Mouse (Mus musculus): ENCODE data around the gene Gm7347. TPM values are rescaled to one million over a fixed set of nuclear protein-coding genes. Genes with fewer than 3 reads are reported as not detected.
"Not testable (repeated sequence)": the region's sequence is repeated elsewhere in the genome, so short reads cannot be mapped to it uniquely, and the experiment has no call there.

Gene Gm7347
- total RNA-seq (2022): under 1 TPM in 1 of 4 experiments, not detected in 3; 0.10 TPM

DNA sequence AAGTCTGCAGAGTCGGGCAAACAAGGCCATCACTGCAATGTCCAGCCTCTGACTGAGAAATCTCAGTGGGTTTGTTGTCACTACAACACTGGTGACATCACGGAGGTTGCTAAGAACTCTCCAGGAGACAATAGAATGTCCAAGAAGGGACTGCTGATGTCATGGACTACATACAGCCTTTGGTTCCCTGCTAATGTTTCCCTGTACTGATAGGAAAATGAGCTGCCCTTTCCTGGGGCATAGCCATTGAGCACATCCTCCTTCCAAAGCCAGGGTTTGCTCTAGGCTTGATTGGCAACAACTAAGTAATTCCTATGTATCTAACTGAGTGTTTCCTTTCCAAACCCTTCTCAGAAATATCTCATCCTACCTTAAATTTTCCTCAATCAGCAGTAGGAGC is at the start of gene Gm7347:
Gene Gm7347 (minus strand): TSS at position 101 of the 400 bp plus-strand sequence.
- DNase-seq: not testable (repeated sequence)

DNA sequence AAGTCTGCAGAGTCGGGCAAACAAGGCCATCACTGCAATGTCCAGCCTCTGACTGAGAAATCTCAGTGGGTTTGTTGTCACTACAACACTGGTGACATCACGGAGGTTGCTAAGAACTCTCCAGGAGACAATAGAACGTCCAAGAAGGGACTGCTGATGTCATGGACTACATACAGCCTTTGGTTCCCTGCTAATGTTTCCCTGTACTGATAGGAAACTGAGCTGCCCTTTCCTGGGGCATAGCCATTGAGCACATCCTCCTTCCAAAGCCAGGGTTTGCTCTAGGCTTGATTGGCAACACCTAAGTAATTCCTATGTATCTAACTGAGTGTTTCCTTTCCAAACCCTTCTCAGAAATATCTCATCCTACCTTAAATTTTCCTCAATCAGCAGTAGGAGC is 46.9 kb upstream of the Gm7347 start, which contains the start of gene 5031410I06Rik:
Gene 5031410I06Rik (minus strand): TSS at position 101 of the 400 bp plus-strand sequence.
- not testable (repeated sequence) for DNase-seq

DNA sequence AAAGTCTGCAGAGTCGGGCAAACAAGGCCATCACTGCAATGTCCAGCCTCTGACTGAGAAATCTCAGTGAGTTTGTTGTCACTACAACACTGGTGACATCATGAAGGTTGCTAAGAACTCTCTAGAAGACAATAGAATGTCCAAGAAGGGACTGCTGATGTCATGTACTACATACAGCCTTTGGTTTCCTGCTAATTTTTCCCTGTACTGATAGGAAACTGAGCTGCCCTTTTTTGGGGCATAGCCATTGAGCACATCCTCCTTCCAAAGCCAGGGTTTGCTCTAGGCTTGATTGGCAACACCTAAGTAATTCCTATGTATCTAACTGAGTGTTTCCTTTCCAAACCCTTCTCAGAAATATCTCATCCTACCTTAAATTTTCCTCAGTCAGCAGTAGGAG is 30.8 kb upstream of the Gm7347 start, which contains the start of gene Gm10471:
Gene Gm10471 (minus strand): TSS at position 101 of the 400 bp plus-strand sequence.
- DNase-seq: not testable (repeated sequence)

DNA sequence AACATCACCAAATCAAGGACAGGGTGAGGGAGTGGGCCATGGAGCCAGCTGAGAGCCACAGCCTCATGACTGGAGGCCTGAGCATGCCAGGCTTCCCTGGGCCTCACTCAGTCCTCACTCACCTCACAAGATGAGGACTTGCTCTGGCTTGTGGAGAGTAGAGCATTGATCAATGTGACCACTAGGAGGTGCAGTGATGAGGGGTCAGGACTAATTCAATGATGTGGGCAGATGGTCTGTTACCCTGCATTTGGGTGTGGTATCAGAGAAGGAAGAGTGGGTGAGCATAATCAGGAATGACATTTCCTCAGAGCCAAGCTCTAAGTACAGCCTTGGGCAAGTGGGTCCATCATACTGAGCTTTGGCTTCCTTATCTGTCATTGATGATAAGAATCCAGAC is 20.6 kb upstream of the Gm7347 start:
- not testable (repeated sequence) for DNase-seq

DNA sequence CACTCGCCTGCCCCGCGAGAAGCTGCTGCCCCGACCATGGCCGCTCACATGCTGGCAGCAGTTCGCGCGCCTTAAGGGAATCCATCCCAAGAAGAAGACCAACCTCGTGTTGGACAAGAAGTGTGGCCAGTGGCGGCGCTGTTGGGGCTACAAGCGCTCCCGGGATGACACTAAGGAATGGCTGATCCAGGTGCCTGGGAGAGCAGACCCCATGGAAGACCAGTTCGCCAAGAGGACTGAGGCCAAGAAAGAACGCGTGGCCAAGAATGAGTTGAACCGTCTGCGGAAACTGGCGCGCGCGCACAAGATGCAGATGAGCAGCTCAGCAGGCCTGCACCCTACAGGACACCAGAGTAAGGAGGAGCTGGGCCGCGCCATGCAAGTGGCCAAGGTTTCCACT is 12.3 kb upstream of the Gm7347 start:
- DNase-seq: no peak

DNA sequence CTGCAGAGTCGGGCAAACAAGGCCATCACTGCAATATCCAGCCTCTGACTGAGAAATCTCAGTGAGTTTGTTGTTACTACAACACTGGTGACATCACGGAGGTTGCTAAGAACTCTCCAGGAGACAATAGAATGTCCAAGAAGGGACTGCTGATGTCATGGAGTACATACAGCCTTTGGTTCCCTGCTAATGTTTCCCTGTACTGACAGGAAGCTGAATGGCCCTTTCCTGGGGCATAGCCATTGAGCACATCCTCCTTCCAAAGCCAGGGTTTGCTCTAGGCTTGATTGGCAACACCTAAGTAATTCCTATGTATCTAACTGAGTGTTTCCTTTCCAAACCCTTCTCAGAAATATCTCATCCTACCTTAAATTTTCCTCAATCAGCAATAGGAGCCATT is 18.9 kb downstream of the Gm7347 start, which contains the start of gene Speer4a:
Gene Speer4a (minus strand): TSS at position 101 of the 400 bp plus-strand sequence.
- DNase-seq: not testable (repeated sequence)

DNA sequence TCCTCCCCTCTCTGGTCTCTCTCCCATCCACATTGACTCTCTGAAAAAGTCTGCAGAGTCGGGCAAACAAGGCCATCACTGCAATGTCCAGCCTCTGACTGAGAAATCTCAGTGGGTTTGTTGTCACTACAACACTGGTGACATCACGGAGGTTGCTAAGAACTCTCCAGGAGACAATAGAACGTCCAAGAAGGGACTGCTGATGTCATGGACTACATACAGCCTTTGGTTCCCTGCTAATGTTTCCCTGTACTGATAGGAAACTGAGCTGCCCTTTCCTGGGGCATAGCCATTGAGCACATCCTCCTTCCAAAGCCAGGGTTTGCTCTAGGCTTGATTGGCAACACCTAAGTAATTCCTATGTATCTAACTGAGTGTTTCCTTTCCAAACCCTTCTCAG is 35.6 kb downstream of the Gm7347 start, which contains the start of gene Gm5862:
Gene Gm5862 (minus strand): TSS at position 101 of the 400 bp plus-strand sequence.
- not testable (repeated sequence) for DNase-seq

DNA sequence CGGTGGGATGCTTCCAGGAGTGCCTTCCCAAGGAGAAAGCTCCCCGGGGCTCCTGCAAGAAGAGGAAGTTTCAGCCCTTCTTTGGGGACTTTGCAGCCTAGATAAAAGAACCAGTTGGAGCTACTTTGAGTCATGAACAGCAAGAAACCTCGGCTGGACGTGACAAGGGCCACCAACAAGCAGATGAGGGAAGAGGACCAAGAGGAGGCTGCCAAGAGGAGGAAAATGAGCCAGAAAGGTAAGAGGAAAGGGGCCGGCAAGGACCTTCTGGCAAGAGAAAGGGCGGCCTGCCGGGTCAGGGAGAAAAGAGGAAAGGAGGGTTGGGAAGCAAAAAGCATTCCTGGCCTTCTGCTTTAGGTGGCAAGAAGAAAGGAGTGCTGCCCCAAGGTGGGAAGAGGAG is 50.7 kb downstream of the Gm7347 start:
- not testable (repeated sequence) for DNase-seq

DNA sequence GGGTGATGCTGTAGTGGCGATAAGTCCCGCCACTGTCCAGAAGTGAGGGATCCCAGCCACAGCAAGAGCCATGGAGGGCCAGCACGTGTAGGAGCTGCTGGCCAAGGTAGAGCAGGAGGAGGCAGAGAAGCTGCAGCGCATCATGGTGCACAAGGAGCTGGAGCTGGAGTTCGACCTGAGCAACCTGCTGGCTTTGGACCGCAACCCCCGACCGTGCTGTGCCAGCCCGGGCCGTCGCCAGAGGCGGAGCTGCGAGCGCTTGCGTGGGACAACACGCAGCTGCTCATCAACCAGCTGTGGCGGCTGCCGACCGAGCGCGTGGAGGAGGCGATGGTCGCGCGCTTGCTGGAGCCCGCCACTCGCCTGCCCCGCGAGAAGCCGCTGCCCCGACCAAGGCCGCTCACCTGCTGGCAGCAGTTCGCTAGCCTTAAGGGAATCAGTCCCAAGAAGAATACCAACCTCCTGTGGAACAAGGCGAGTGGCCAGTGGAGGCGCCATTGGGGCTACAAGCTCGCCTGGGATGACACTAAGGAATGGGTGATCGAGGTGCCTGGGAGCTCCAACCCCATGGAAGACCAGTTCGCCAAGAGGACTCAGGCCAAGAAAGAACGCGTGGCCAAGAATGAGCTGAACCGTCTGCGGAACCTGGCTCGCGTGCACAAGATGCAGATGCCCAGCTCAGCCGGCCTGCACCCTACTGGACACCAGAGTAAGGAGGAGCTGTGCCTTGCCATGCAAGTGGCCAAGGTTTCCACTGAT is 51.3 kb downstream of the Gm7347 start:
- peak; percentile 16 for DNase-seq

DNA sequence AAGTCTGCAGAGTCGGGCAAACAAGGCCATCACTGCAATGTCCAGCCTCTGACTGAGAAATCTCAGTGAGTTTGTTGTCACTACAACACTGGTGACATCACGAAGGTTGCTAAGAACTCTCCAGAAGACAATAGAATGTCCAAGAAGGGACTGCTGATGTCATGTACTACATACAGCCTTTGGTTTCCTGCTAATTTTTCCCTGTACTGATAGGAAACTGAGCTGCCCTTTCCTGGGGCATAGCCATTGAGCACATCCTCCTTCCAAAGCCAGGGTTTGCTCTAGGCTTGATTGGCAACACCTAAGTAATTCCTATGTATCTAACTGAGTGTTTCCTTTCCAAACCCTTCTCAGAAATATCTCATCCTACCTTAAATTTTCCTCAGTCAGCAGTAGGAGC is 53.7 kb downstream of the Gm7347 start, which contains the start of gene Gm1979:
Gene Gm1979 (minus strand): TSS at position 101 of the 400 bp plus-strand sequence.
- not testable (repeated sequence) for DNase-seq

Other genes starting within 250 kb of the Gm7347 start
- gene Gm21663, start 116.2 kb downstream of the Gm7347 start, total RNA-seq (2022): not detected
- gene Gm21671, start 104.2 kb downstream of the Gm7347 start, total RNA-seq (2022): under 1 TPM in 2 of 4 experiments, not detected in 2; 0.15 to 0.17 TPM
- not detected for gene Gm21680, start 85.9 kb downstream of the Gm7347 start, total RNA-seq (2022)
- gene Gm21698, start 69.9 kb downstream of the Gm7347 start, total RNA-seq (2022): not detected
- gene Gm1979, start 53.8 kb downstream of the Gm7347 start, total RNA-seq (2022): not detected
- gene Gm5862, start 35.7 kb downstream of the Gm7347 start, total RNA-seq (2022): not detected
- under 1 TPM in 1 of 4 experiments, not detected in 3; 0.20 TPM for gene Speer4a, start 19.0 kb downstream of the Gm7347 start, total RNA-seq (2022)
- not detected for gene Gm10471, start 30.7 kb upstream of the Gm7347 start, total RNA-seq (2022)
- gene 5031410I06Rik, start 46.8 kb upstream of the Gm7347 start, total RNA-seq (2022): under 1 TPM in 1 of 4 experiments, not detected in 3; 0.10 TPM
- not detected for gene Gm10220, start 62.8 kb upstream of the Gm7347 start, total RNA-seq (2022)
- under 1 TPM; 0.18 to 0.66 (median 0.28) TPM for gene Gm7361, start 199.1 kb upstream of the Gm7347 start, total RNA-seq (2022)

Data from adrenal gland, adult 8-10 months (tissue).